Mouse (Mus musculus) v-Abl transformed pro-B cells (cell line): ENCODE data around the gene Eef1b2.

Experiments used
- in situ Hi-C, 2 experiments: fragments of 400-800 bp; cut with MboI; formaldehyde crosslinking; loops; one replicate each; pipeline ENCODE4 v1.15.1; 2025; ENCODE audit not compliant: unreplicated experiment in 2 of 2

The Eef1b2 gene

DNA sequence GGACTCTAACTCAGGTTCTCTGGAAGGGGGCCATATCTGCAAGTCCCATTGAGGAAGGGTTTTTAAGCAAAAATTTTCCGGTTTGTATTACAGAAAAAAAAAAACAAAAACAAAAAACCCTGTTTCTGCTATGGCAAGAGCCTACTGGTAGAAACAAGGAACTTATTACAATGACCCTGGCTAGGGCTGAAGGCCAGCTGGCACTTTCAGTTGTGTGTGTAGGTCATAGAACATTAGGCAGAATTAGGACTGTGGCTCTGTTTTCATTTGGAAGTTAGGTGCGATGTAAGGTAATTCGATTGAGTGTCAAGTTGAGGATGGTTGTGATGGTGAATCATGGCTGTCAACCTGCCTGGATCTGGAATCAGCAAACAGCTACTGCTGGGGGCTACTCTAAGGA is 11.9 kb downstream of the Eef1b2 start:
- in situ Hi-C loops: loop anchor here in 1 of 2 experiments (25.0 kb wide), 1 partner anchor 549 kb away; the partner anchor contains the start of genes Fastkd2 and Mdh1b

- in situ Hi-C loops: loop anchor here in 1 of 2 experiments (25.0 kb wide), 1 partner anchor 546 kb away; the partner anchor contains the start of genes Fastkd2 and Mdh1b
Measured at GRCm38 (mm10) chr1:63190851-63191250, 14.2 kb downstream of the Eef1b2 start.

- in situ Hi-C loops: loop anchor here in 1 of 2 experiments (25.0 kb wide), 1 partner anchor 545 kb away; the partner anchor contains the start of genes Fastkd2 and Mdh1b
Measured at GRCm38 (mm10) chr1:63192306-63193065, 15.9 kb downstream of the Eef1b2 start.

GRCm38 (mm10) chr1:63195848-63196512 is 19.4 kb downstream of the Eef1b2 start:
- in situ Hi-C loops: loop anchor here in 1 of 2 experiments (25.0 kb wide), 1 partner anchor 541 kb away; the partner anchor contains the start of genes Fastkd2 and Mdh1b

- in situ Hi-C loops: loop anchor here in 1 of 2 experiments (25.0 kb wide), 1 partner anchor 538 kb away; the partner anchor contains the start of genes Fastkd2 and Mdh1b
Measured at GRCm38 (mm10) chr1:63199387-63199786, 22.8 kb downstream of the Eef1b2 start.

DNA sequence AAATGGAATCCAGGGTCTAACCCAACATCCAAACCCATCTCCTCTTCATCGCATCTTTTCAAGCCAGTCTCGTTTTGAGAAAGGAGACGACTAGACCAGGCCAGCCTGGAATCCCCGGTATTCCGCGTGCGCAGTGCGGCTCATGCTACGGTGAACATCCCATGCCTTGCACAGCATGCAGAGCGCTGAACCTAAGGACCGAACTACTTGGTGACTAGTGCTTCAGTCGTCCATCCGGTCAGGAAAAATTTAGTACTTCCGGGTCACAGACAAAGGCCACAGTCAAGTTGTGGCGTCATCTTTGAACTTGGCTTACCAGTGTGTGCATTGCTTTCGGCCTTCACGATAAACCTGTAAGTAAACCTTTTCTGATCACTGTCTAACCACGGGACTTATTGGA is 23.7 kb downstream of the Eef1b2 start:
- in situ Hi-C loops: no loop called here

GRCm38 (mm10) chr1:63201672-63202071 is 25.0 kb downstream of the Eef1b2 start:
- in situ Hi-C loops: no loop called here

DNA sequence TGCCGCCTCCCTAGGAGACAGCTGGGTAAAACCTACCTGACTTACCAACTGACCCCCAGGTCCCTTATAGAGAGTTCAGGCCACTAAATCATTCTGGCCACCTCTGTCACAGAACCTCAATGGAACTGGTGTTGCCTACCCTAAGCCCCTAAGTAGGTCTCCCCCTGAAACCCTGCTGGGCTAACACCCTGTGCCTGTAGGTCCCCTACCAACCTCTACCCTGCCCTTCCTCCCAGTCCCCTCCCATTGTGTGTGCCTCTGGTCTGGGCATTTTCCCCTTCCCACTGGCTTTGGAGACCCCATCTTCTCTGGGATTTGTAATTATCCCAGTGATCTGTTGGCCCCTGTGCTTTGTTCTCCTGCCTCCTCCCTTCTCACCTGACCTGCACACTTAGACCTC is 26.8 kb downstream of the Eef1b2 start:
- in situ Hi-C loops: no loop called here

DNA sequence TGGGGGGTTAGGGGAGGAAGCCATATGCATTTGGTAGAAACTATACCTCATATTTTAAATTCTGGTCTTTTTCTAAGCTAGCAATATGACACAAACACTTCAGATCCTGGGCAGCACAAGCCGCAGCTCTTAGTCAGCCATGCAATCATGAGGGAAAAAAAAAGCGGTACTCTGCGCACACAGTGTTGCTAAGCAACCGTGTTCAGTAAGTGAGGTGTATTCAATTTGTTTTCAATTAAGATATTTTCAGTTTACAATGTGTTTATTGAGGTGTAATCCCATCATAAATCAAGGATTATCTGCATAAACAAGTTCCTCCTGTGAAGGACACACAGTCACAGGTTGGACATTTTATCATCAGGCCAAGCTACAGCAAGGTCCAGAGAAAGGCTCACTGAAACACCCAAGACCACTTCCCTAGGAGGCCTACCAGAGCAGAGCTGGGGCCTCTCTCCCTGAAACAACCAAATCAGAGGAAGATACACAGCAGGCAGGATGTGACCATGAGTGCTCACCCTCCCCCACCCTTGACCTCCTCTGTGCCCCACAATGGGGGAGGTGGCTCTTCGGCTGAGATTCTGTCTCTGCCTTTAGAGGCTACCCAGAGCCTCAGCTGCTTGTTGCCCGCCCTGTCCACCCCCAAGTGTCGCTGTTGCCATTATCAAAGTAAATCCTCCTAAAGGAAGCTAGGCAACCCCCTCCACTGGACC is 27.5 kb downstream of the Eef1b2 start:
- in situ Hi-C loops: no loop called here

DNA sequence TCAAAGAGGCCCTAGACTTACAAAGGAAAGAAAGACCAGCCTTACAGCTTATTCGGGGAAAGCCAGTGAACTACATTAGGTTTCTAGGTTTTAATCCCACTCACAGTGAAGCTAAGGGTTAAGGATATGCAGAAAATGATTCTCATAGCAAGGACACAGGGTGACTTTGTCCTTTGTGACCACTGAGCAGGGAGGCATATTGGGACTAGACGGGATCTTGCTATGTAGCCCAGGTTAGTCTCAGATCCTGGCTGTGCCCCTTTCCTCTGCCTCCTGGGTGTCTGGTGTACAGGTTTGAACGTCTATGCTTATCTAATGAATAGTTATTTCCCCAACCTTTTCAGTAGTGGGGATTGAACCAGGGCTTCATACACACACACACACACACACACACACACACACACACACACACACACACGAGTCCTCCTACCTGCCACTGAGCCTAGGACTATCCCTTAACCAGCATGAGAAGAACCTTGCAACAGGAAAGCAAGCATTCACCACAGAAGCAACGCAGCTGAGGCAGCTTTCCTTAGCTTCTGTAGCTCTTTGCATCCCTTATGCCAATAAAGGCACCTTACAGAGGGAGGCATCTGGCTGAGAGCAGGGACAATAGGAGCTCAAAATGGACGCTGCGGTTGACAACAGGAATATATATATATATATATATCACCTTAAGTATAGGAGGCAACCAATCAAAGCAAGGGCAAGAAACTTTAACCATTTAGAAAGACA is 28.2 kb downstream of the Eef1b2 start:
- in situ Hi-C loops: no loop called here

- in situ Hi-C loops: no loop called here
Measured at GRCm38 (mm10) chr1:63207607-63208006, 31.0 kb downstream of the Eef1b2 start.

GRCm38 (mm10) chr1:63209861-63210529 is 33.4 kb downstream of the Eef1b2 start:
- in situ Hi-C loops: no loop called here

- in situ Hi-C loops: no loop called here
Measured at GRCm38 (mm10) chr1:63213478-63214270, 37.0 kb downstream of the Eef1b2 start.

GRCm38 (mm10) chr1:63214271-63214558 is 37.6 kb downstream of the Eef1b2 start, which contains the start of gene Gpr1:
Gpr1 (minus strand) TSS chr1:63214543.
- in situ Hi-C loops: no loop called here

DNA sequence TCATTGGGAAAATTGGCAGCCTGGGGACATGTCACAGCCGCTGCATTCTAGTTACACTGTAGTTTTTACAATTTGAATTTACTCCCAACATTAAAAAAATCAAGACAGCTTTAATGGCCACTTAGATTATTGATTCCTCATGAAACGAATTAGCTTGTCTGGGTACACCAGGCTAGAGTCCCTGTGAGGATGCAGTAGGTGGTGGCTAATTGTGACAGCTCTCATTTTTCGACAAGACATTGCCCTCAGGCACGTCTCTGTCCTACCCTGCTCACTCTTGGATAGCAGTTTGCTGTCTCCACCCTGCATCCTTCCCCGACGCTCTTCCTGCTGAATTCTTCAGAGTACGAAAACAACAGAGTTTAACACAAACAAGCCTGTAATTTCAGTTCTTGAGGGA is 38.0 kb downstream of the Eef1b2 start:
- in situ Hi-C loops: no loop called here

DNA sequence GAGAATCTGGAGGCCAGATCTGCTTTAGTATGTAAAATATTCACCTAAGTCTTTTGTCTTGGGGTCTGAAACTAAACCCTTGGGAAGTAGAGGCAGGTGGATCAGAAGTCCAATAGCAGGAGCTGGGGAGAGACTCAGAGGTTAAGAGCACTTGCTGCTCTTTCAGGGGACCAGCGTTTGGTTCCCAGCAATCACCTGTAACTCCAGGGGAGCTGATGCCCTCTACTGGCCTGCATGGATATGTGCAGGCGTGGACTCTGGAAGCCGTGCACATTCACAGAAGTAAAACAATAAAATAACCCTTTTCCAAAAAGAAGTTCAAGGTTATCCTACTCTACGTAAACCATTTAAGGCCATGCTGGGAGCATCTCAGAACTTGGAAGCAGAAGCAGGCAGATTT is 42.7 kb downstream of the Eef1b2 start:
- in situ Hi-C loops: no loop called here

DNA sequence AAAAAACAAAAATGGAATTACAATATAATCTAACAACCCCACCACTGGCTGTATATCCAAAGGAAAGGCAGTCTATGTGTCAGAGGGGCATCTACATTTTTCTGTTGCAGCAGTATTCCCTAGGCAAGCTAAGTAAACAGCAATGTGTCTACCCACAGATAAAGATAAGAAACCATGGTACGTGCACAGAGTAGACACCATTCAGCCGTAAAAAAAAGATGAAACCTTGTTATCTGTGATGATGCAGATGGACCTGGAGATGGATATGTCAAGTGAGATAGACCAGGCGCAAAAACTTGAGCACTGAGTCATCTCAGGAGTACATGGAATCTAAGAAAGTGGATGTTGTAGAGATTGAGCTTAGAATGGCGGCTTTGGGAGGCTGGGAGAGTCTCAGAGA is 48.4 kb downstream of the Eef1b2 start:
- in situ Hi-C loops: no loop called here

DNA sequence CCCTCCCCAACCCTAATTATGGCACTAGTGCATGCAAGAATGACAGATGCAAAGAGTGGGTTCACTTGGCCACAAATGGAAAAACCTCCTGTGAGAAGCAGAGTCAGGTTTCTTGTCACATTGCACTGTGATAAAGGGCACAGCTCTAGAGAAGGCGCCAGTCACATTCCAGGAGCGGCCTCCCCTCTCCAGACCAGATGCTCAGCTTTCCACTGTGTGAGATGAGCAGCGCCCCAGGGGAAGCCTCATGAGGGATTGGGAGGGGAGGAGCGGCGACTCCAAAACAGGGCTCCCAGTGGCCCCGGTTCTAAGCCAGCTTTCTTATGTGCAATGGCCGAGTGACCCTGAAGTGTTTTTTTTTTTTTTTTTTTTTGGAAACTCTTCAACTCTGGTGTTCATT is 49.3 kb downstream of the Eef1b2 start:
- in situ Hi-C loops: no loop called here

DNA sequence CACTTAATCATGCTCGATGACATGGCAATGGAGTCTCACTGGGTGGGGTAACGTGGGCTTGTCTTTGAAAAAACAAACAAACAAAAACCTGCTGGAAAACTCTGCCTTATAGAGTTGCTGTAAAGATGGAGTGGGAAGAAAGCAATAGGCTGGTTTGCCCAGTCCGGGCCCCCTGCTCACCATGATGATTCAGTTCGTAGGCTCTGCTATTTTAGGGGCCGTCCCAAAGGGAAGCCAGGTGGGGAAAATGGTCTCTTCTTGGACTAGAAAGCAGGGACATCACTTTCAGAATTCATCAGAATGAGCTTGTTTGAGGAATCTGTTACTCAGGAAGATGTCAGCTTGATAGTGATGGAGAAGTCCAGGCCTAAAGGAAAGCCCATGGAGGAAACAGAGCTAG is 50.6 kb downstream of the Eef1b2 start:
- in situ Hi-C loops: no loop called here
